Mouse (Mus musculus): ENCODE measurements at regions not wholly inside any gene's neighbourhood (a gene's known extent, or its start where the extent isn't known, plus 50 kb on each side); places are given as distances from the start of the nearest gene placed in this dataset.
"Not testable (repeated sequence)": the region's sequence is repeated elsewhere in the genome, so short reads cannot be mapped to it uniquely, and the experiment has no call there.

DNA sequence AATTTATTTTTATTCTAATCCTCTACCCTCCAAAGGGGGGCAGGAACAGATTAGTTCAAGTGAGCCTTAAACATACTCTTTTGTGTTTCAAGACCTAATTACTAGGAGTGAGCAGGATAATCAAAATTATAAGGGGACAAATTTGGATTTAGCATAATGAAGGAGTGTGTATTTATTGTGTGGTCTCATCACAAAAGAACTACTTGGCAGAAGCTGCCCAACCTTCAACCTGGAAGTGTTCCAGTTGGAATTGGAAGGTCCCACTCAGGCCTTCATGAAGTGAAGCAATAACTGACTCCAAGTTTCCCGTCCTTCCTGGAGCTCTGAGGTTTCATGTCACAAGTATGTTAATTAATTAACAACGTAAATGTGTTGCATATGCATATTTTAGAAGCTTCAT lies 439.3 kb upstream of the Hsf2 start:
- DNase-seq = no peak

DNA sequence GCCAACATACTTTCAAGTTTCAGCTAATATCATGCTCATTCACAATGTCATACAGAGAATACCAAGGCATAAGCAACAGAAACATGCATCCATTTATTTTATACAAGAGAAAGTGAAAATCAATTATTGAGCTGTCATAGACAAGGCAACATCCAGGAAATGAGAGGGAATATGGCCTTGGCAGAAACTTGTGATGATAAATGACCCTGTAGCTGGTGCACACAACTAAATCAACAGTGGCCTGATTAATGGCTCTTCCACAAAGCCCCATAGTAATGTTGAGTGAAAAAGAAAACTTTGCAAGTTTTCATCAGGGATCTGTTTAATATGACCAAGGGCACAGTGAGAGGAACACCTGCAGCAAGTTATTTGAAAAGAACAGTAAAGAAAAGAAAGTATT lies 438.5 kb upstream of the Hsf2 start:
- DNase-seq = no peak

DNA sequence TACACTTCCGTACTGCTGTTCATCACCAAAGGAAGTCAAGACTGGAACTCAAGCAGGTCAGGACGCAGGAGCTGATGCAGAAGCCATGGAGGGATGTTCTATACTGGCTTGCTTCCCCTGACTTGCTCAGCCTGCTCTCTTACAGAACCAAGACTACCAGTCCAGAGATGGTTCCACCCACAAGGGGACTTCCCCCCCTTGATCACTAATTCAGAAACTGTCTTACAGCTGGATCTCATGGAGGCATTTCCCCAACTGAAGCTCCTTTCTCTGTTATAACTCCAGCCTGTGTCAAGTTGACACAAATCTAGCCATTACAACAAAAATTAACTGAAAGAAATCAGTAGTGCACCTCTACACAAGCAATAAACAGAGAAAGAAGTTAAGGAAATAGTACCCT lies 432.8 kb upstream of the Hsf2 start:
- DNase-seq = not testable (repeated sequence)

DNA sequence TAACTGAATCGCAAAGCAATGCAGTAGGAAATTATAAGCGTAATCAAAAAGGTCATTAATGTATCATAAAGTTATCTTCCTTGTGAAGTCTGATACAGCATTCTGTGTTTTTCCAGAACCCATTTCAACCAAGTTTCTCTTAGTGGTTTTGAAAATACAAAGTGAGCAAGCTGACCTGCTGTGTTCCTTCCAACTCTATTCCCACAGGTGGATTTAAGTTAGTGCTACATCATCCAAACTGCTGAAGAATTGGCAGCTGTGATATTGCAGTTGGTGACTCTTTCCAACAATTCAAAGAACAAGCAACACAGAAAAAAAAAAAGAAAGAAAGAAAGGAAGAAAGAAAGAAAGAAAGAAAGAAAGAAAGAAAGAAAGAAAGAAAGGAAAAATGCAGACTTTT lies 396.1 kb upstream of the Hsf2 start:
- no peak for DNase-seq

DNA sequence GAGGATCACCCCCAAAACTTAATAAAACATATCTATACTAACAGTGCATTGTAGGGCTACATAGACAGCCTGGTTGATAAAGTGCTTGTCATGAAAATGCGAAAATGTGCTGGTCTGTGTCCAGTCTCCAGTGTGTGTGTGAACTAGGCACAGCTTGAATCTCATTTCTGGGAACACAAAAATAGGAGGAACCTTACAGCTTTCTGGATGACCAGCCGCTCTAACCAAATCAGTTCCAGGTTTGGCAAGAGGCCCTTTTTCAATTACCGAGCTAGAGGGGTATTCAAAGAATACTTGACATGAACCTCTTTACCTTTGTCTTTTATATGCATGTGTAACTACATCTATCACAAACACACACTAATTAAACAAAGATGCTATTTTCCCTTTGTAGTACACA lies 390.3 kb upstream of the Hsf2 start:
- DNase-seq = no peak

DNA sequence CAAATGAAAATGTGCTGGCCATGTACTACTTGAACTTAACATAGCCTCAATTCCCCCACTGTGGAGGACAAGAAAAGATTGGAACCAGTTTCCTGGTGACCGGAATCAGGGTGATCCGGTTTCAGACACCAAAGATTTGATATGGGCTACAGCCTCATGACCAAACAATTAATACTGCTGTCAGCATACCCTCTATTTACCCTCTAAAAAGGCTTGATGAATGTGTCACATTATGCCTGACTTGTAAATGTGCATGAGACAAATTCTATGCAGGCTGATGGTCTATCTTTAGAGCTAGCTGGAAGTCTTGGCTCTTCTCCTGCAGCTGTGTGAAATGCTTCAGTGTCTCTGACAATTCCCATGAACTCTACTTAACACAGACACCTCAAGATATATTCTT lies 372.8 kb upstream of the Hsf2 start:
- DNase-seq = no peak

DNA sequence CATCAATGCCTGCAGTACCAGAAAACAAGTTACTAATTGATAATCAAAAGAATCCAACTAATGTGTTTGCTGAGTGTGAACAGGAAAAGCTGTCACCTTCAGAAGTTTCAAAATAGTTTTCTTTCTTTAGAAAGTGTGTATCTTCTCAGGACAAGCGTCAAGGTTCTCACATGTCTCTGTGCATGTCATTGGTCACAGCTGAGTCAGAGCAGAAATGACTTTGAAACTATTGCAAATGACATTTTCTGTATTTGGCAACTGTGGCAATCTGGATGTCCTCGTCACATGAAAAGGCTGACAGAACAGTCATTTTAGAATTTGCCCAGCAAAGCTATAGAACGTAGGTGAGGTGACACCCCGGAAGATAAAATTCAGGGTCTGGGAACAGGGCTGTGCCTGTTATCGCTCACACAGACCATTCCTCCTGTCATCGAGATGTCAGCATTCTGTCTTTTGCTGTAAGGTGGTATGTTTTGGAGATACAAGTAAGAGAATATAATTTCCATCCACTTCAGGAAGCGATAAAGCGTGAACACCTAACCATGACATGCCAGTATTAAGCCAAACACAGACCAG lies 371.4 kb upstream of the Hsf2 start:
- DNase-seq = no peak

DNA sequence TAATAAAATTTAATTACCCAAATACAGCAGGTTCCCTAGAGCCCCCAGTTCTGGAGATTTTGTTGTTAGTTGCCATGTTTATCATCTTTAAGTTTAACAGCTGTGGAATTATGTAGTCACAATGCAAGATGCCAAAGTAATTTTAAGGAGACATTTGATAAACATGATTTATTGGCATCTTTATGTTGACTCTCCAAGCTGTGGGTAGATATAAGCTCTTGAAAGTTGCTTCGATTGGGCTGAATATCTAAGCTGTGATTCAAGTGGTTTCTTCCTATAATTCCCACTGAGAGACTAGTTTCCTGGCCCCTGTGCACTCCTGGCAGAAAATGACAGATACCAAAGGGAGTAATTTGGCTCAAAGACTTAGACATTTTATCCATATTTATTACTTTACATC lies 364.7 kb upstream of the Hsf2 start:
- DNase-seq = no peak

DNA sequence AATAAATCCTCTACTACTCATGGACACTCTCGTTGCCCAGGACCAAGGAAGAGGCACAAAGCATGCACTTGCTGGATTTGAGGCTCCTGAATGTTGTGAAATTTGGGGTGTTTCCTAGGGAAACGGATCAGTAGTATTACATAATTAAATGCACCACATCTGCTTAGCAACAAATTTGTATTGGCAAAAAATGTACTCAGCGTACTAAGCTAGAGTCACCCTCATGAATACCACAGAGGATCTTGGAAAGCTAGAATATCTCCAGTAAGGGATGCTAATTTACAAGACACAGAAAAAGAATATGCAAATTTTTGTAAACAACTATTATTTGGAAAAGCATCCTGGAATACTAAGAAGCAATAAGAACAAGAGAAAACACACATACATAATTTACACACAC lies 359.0 kb upstream of the Hsf2 start:
- no peak for DNase-seq

DNA sequence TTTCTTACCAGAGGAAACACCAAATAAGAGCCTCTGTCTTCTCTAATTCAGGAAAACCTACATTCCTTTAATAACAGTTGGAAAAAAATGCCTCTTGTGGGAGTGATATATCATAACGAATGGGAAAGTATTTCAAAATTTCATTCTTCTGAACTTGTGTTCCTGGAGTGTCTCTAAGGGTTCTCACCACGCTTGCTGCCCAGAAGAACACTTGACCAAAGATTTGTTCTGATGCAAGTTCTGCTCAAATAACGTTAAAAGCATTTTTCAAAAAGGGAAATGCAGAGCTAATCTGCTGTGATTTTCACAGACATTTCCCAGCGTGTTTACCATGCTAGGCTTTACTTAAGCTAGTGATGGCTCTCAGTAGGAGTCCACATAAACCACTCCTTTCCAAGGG lies 329.8 kb upstream of the Hsf2 start:
- DNase-seq = peak; percentile 4

DNA sequence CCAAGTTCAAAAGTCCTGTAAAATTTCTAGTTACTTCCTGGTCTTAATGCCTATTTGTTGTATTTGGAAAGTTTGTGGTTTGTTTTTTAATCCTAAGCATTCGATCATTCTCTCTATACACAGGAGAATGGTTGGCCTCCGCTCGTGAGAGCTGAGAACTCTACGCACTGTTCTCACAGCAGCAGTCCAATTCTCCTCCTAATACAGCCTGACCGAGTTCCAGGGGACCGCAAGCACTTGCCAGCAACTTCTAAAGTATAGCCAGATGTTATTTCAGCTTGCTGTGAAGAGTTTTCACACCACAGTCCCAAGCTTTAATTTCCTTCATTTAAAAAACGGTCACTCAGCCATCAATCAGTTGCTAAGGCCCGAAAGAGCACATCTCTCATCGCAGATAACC lies 329.3 kb upstream of the Hsf2 start:
- peak; percentile 7 for DNase-seq

DNA sequence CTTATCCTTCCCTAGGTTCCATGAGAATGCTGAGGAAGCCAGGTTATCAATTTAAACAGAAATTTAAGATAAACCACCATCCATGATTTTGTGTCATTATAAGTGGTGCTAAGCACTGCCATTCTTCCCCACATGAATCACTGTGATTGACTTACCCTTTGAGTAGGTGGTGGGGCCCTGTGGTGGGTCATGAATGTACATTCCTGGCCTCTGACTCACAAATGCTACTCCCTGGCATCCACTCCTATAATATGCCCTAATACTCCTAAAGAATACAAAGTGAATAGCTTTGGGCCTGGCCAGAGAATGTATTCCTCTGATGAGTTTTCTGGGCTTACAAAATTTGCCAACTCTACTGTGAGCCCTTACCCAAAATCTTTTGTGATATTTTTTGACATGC lies 325.6 kb upstream of the Hsf2 start:
- no peak for DNase-seq

DNA sequence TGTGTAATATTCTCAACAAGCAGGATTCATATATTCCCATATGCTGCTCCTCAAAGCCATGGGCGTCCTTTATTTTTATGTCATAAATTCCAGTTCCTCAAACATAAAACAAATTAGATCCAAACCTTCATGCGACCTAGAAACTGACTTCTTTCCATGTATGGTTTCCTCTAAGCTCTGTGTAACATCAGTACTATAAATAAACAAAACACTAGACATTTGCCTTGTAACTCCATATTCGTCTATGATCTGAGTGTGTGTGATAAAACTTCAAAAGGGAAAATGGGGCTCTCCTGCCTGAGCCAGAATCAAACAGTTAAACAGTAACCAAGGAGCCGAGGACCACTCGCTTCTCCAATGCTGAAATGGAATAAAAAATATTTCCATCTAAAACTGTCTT lies 322.8 kb upstream of the Hsf2 start:
- no peak for DNase-seq

DNA sequence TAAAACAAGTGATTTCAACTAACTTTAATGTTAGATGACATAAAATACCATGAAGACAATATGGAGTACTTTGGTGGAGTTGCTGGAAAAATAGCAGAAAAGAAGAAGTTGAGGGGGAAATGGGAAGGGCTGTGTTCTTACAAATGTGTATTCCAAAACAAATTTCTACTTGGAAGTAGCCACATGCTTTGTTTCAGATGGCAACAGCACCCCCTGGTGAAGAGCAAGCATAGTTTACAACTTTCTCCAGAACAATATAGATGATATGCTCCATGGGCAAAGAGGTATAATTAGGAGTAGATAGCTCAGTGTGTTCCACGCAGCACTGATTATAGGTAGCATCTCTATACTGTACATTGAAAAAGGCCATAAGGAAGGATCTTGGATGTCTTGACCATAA lies 302.6 kb upstream of the Hsf2 start:
- peak; percentile 72 for DNase-seq

DNA sequence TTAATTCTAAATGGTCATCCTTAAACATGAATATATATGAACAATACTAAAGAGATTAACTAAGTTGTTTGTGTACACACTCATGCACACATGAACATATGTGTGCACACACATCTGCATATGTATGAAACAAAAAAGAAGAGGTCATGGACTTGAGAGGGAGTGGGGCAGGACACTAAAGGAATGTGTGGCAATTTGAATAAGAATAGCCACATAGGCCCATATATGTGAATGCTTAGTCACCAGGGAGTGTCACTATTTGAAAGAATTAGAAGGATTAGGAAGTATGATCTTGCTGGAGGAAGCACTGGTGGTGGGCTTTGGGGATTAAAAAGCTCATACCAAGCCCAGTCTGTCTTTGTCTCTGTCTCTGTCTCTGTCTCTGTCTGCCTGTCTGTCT lies 275.5 kb upstream of the Hsf2 start:
- no peak for DNase-seq

DNA sequence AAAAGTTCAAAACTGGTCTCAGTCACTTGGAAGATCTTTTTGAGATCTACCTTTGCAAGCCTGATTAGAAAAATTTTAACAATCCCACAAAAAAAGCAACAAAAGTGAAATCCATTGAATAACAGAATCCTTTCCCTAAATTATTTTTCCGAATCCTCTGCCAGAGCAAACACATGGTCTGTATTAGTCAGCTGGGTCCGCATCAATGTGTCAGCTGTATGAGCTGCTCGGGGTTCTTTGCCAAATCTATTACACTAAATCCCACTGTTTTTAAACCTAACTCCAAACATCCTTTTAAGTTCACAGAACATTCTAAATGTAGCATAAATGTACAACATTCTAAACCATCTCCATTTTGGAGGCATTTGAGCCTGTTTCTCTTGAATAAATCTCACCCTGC lies 255.1 kb upstream of the Hsf2 start:
- DNase-seq = no peak

DNA sequence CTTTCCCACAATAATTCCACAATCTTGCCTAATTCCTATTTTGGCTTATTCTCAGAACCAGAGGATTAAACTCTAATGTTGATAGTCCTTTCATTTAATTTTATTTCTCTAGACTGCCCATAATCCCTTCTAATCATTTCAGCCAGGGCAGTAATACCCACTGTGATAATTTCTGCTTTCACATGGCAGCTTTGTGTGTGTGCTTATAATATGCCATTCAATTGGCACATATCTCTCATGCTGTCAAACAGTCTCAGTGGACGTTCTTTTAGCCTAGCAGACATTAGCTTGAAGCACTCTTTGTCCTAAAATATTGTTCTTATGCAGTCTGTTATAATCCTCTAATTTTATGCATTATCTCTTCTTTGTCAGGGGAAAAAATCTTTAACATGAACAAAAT lies 205.0 kb upstream of the Hsf2 start:
- DNase-seq = no peak

DNA sequence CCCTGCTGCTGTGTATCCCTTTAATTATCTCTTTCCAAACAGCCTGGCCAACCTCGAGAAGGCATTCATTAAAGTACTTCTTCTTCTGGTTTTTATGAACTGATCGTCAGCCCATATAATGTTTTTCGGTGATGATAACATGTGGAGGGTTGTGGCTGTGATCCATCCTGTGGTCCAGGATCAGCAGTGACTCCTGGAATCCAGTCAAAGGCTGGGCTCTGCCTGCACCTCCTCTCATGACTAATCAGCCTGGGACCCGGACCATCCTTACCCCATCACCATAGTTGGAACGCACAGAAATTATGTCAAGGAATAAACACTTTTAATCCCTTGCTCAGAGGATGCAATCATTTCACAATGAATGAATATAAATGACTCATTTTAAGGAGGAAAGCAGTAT lies 203.3 kb upstream of the Hsf2 start:
- no peak for DNase-seq

DNA sequence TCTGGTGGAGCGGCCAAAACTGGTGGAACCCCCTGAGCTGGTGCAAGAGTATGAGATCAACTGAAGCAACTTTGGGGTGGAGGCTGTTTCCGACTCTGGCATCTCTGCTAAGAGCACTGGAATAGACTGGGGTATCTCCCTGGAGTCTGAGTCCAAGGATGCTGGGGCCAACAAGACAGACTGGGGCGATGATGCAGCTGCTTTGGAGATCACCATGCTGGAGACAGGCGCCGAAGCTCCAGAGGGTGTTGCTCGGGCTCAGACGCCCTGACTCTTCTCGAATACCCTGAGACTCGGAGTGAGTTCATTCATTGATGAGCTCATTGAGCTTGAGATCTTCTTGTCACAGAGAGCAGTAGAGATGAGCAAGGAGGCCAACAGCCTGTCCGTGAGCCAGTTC lies 194.6 kb upstream of the Hsf2 start:
- DNase-seq = no peak

DNA sequence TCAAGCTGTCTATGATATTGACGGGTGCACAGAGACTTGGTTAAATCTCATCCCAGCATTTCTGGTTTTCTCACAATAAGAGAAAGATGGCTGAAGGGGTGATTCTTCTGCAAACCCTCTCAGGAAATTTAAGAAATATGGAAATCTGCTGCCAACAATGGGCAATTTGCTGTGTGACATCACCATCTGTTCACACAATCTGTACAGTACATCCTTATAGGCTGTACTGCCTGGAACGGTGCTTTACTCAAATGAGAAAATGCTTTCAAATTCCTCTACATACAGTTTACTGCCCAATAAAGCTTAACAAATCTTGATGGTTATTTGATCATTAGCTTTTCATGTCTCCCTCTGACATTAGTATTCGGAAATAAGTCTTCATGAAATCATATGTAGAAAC lies 172.4 kb upstream of the Hsf2 start:
- DNase-seq = no peak

DNA sequence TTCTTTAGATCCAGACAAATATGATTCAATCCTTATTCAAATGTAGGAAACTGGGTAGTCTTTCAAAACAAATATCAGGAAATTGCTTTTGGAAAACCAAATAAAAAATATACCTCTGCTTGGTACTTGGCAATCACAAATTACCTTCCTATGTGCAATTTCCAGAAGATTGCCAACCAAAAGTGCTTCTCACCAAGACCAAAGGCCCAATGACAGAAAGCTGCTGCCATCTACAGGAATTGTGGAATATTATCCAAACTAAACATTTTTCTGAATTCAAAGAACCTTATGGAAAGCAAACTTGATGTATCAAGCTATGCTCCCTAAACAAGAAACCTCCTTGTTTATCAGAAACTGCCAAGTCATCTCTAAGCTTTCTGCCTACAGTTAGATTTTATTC lies 169.1 kb upstream of the Hsf2 start:
- DNase-seq = no peak

DNA sequence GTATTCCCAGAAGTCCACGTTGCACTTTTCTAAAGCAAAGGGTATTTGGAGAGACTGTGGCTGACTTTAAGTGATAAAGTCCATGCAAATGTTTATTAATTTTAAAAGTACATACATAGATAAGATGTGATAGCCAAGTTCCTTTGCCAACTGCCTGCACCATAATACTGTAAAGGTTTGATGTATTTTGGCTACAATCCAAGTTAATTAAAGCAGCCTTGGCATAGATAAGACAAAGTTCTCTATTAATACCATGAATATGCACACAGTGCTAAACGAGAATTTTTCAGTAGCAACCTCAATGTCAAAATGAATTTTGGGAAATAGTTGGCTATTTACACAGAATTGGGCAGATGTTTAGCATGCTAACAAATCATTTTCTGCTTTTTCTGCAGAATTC lies 167.0 kb upstream of the Hsf2 start:
- DNase-seq = no peak

DNA sequence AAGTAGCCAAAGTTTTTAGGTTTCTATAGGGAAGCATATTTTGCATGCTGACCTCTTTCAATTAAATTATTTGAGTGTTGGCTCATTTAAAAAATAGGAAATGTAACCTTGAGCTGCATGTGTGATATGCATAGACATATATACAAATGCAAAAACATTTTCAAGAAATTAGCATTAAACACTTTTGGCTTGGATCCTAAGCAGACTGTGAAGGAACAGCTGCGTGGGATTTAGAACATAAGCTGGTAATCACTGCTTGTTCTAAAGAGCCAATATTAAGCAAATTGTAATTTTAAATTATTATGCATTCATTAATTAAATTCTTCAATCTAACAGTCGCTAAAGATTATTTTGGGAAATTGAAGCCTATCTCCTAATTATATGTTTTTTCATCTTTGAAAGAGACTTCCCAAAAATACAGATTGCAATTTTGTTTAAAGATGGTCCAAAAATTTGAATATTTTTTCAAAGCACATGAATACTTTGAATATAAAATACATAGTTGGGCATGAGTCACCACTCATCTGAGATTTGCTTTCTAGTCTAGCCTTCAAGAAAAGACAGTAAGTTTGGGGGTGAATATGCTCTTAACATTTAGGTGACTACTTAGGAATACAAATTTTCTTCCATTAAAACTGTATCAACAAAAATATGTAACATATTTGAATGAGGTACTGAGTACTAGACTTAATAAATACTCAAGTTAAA lies 163.3 kb upstream of the Hsf2 start:
- DNase-seq = no peak

DNA sequence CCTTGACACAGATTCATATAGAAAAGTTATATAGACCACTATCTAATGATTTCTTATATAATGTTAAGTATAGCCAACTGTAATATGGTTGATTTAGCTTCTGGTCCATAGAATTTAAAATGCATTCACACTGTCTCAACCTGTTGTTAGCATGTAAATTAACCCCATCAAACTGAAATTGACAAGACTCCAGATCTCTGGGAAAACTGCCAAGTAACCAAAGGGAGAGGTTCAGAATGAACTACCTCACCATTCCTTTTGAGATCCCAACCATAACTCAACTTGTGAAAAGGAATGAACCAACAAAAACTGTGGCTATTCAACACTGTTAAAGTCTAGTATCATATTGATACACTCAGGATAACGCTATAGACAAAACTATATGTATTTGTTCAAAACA lies 162.0 kb upstream of the Hsf2 start:
- DNase-seq = no peak

DNA sequence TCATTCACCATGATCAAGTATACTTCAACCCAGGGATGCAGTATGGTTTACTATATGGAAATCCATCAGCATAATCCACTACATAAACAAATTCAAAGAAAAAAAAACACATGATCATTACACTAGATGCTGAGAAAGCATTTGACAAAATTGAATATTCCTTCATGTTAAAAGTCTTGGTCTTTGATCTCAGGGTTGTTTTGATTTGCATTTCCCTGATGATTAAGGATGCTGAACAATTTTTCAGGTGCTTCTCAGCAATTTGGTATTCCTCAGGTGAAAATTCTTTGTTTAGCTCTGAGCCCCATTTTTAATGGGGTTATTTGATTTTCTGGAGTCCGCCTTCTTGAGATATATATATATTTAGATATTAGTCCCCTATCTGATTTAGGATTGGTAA lies 123.4 kb upstream of the Hsf2 start:
- not testable (repeated sequence) for DNase-seq
